Mouse (Mus musculus): ENCODE measurements around the gene Tat. TPM values are rescaled to one million over a fixed set of nuclear protein-coding genes. Genes with fewer than 3 reads are reported as not detected.
A peak's percentile ranks its signal among the peaks of the same experiment; 100 is the strongest.
"Not testable (repeated sequence)": the region's sequence is repeated elsewhere in the genome, so short reads cannot be mapped to it uniquely, and the experiment has no call there.

Tat gene
- total RNA-seq, 2 experiments from 2014 or later = 0.31 TPM; not detected in 1

GRCm38 (mm10) chr8:109982386-109983105, 7.7 kb upstream of the Tat start:
- no peak for DNase-seq (ENCODE audit: low spot score)

DNA sequence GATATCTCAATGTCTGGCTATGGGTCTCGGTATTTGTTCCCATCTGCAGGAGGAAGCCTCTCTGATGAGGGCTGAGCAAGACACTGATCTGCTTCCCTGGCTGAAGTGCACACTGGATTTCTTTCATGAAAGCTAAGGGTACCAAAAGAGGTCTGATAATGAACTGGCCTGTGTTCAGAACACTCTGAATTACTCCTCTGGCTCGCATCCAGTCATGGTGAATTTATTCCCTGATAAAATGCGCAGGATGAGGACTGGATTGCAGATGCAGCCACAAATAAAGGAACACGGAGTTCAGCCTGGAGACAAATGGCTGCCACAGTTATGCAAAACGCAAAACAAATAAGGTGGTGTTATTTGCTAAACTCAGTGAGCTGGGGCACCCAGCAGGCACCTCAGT, 6.3 kb upstream of the Tat start:
- DNase-seq (ENCODE audit: low spot score) = no peak

DNA sequence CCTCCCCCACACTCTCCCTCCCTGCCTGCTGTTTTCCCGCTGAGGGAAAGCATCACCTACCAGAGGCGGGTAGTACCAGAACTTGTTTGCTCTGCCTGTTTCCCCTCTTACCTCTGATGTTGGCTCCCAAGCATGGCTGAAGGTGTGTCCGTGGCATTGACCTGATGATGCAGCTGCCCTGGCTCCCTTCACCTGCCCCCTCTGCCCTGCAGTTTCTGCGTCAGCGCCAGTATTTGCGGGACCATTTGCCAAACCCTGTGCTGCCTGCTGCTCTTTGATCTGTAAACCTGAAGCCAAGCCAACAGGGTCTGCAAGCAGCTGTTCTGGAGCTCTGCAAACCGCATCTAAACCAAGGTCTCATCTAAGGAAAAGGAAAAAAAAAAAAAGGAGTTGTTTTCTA, 3.9 kb upstream of the Tat start:
- DNase-seq (ENCODE audit: low spot score) = no peak

- DNase-seq (ENCODE audit: low spot score) = no peak
These were observed 2.5 kb upstream of the Tat start for GRCm38 (mm10) chr8:109987776-109988175.

DNA sequence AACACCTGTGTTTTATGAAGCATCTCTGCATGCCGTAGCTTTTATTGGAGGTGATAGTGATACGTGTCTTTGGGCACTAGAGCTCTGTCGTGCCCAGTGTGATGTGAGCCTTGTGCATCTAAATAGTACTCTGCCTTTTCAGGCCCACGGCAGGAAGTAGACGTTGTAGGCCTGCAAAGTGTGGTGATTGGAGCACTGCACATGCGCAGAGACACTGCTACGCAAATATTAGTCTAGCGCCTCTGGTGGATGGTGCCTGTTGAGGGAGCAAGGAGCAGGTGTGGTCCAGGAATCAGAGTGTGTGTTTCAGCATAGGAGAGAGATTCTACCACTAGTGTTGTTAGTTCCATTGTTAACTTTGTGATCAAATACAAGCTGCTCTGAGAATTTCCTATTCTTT, 1.1 kb upstream of the Tat start:
- no peak for DNase-seq (ENCODE audit: low spot score)

GRCm38 (mm10) chr8:109992166-109992565, 1.9 kb downstream of the Tat start:
- DNase-seq (ENCODE audit: low spot score) = no peak

DNA sequence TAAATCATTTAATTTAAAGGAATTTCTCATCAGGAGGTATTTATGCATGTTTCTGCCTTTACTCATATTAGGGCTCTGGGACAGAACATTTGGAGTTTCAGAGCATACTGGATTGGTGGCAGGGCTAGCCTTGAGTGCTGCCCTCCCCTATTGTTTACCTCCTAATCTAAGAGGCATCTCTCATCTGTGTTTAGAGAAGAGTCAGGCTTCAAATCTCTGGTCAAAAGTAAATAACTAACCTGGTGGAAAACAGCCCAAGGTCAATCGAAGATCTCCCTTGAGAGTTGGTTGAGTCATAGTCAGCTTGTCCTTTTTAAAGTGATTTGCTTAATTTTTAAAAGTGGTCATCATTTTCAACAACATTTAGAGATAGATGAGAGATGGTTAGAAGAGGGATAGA, 2.7 kb downstream of the Tat start:
- no peak for DNase-seq (ENCODE audit: low spot score)

DNA sequence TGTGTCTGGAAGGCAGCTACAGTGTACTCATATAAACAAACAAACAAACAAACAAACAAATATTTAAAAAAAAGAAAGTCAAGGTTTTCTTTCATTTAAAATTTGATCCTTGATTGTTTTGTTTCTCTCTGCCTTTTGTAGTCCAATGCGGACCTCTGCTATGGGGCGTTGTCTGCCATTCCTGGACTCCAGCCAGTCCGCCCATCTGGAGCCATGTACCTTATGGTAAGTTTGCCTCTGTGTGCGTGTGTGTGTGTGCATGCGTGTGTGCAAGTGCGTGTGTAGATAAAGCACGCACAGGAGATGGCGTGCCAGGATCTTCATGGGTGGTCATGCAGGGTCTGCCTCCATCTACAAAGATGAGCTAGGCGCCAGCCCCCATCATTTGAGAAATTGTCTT, 7.1 kb downstream of the Tat start:
- DNase-seq (ENCODE audit: low spot score) = no peak

DNA sequence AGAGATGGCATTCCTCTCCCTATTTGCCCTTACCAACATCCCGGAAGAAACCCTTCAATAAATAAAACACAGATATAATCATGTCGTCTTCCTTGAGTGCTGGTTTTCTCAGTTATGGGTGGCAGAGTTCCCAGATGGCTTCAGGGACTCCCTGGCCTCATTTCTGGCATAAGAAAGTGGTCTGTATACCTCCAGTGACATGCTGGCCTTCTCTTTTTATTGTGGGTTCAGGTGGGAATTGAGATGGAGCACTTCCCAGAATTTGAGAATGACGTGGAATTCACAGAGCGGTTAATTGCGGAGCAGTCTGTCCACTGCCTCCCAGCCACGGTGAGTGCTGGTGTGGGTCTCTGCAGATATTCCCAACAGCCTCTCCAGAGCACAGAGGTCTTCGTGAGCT, 7.8 kb downstream of the Tat start:
- no peak for DNase-seq (ENCODE audit: low spot score)

DNA sequence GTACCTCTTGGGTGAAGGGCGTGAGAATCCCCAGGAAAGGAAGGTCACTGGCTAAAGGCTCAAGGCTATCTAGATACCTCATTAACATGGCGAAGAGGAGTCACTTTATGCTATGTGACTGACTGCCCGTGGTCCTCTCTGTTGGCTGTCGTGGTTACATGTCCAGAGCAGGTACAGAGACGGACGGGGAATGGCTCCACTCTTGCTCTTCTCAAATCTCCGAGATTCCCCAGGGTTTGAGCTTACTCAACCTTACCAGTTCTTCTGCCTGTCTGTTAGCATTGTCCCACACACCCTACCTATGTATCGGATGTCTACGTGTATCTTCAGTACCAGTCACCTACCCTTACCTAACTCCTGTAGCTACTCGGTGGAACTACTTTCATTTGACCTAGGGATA, 9.7 kb downstream of the Tat start:
- no peak for DNase-seq (ENCODE audit: low spot score)

- DNase-seq (ENCODE audit: low spot score) = no peak
These were observed 12.7 kb downstream of the Tat start for GRCm38 (mm10) chr8:110002953-110003352.

GRCm38 (mm10) chr8:110004300-110004699, 14.1 kb downstream of the Tat start:
- DNase-seq (ENCODE audit: low spot score) = no peak

- no peak for DNase-seq (ENCODE audit: low spot score)
These were observed 16.2 kb downstream of the Tat start for GRCm38 (mm10) chr8:110006312-110007023.

- no peak for DNase-seq (ENCODE audit: low spot score)
These were observed 18.2 kb downstream of the Tat start for GRCm38 (mm10) chr8:110008228-110008994.

DNA sequence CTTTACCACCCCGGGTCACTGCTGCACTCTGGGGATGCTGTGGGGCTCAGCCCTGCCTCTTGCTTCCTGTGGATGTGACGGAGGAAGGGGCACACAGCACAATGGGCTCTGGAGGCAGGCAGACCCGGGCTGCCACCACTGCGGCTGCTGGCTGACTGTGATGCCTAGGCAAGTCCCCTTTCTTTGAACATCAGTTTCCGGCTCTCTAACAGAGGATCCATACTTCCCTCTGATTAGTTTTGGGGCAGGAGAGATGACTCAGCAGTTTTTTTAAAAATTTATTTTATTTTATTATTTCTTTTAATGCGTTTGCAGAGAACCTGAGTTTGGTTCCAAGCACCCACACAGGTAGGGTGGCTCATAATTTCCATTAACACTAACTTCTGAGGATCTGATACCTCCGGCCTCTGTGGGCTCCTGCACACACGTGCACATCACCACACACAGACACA, 18.8 kb downstream of the Tat start:
- DNase-seq (ENCODE audit: low spot score) = no peak

DNA sequence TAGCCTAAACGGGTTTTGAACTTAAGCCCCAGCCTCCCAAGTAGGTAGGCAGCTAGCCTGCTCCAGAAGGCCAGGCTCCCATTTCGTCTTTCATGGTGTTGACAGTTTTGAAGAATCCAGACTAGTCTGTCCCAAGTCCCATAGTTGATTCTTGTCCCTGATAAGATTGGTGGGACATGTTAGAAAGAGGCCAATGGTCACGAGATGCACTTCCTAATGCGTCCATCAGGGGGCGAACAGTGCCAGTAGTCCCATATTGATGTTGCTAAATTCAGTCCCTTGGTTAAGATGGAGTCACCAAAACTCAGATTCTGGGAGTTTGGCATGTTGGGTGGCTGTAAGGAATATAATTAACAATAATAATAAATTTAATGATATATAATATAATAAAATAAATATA, 20.6 kb downstream of the Tat start:
- peak; percentile 19 for DNase-seq (ENCODE audit: low spot score)

DNA sequence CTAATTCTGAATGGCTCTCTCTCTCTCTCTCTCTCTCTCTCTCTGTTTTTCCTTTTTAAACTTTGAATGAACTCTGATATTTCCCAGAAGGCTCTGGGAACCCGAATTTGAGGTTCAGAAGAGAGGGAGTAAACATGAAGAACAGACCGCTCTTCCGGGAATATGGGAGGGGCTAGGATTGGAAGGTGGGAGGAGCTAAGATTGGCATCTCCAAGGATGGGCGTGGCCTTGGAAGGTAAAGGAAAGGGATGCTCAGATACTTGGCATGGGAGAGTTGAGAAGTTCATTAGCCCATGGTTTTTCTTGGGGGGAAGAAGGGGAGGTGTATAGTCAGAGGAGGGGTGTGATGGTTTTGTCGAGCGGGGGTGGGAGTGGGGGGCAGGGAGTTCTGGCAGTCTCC, 31.8 kb downstream of the Tat start:
- DNase-seq (ENCODE audit: low spot score) = no peak

DNA sequence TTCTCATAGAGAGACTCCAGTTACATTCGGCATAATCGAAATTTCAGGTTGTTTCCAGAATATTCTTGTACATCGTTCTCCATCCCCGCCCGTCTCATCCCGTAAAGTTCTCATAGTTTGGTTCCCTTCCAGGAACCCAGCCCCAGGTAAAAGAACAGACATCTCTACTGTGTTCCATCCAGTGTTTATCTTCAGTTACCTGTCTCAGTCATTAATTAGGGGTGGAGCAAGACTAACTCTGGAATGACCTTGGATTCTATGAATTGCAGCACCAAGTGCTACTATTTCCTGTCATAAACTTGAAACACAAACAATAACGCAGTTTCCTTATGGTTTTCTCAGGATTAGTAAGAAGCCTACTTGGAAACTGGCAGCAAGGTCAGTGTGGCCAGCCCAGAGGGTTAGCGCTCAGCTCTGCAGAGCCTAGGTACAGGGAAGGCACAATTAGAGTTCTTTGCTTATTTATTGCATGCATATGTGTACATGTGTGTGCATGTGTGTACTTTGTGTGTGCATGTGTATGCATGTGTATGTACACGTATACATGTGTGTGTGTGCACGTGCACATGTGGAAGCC, 32.6 kb downstream of the Tat start:
- no peak for DNase-seq (ENCODE audit: low spot score)

GRCm38 (mm10) chr8:110033771-110034170, 43.5 kb downstream of the Tat start:
- not testable (repeated sequence) for DNase-seq (ENCODE audit: low spot score)

- no peak for DNase-seq (ENCODE audit: low spot score)
These were observed 44.1 kb downstream of the Tat start for GRCm38 (mm10) chr8:110034331-110034730.

DNA sequence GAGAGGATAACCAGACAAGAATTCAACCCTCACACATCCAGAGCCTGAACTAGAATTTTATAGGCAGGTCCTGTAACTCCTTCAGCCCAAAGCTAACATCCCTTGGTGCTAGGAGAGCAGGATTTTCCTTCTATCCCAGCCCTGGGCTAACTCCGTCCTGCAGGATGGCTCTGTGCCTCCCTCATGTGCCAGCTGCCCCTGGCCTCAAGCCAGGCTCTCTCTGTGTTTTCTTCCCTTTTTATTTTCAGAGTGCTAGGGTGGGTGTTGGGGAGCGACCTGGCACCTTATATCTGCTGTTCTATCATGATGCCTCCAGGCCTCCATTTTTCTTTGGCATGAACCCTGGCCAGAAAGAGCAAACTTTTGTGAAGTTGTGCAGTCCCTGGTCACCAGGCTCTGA, 45.9 kb downstream of the Tat start:
- no peak for DNase-seq (ENCODE audit: low spot score)

DNA sequence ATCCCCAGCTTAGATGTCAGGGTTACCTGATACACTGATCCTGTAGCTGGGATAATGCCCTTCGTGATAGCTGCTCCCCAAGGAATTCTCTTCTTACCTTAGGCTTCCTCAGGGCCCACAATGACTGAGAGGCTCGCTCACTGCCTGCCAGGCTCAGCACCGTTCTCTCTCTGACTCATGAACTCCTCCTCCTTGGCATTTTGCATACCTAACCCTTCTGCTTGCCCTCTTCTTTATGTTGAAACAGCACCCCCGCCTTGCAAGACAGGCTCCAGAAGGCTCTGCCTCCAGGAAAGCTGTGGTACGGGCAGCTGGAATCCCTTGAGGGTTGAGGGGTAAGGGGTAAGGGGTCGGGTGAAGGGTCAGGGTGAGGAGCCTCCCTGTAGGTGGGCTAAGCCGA, 49.0 kb downstream of the Tat start:
- DNase-seq (ENCODE audit: low spot score) = no peak
